Mouse (Mus musculus) frontal cortex, adult (tissue): ENCODE data around the gene Kcnh1.

Experiments used
- ATAC-seq: cut with Nextera tagmentation; 2 replicates; pipeline ENCODE4 v1.9.2; 2017; ENCODE audit warnings: mild to moderate bottlenecking, moderate library complexity, mixed read lengths; ENCODE audit not compliant: low TSS enrichment

The Kcnh1 gene

DNA sequence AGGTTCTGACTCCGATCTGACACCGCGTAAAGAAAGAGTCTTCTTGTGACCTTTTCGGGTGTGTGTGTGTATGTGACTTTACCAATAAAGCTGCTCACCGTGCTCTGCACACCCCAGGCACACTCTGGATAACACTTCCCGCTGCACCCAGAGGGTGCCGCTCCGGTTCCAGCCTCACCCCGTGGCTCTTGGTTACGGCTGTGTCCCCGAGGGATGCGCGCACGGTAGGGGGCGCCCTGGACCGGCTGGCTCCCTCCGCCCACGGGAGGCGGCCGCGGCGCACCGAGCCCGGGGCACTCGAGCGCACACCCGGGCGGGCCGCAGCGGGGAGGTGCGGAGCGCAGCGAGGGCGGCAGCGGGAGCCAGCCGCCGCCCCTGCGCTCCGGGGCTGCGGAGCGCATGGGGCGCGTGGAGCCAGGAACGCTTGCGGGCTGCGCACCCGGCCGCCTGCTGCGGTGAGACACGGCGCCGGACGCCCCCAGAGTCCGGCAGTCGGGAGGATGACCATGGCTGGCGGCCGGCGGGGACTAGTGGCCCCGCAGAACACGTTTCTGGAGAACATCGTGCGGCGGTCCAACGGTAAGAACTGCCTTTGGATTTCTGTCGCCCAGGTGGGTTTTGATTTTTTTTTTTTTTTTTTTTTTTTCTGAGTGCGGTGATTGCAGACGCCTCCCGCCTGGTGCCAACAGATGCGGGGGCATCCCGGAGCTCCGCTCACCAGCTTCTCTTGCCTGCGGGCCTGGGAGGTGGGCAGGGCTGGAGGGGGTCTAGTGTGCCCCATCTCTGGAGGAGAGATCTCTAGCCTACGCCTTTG is at the start of gene Kcnh1:
Gene Kcnh1, plus strand, starts transcription at position 267 of the 814 bp plus-strand sequence.
- peak; percentile 81 for ATAC-seq

- peak; percentile 81 for ATAC-seq
Measured at GRCm38 (mm10) chr1:192151179-192151578, 39.4 kb upstream of the Kcnh1 start.

DNA sequence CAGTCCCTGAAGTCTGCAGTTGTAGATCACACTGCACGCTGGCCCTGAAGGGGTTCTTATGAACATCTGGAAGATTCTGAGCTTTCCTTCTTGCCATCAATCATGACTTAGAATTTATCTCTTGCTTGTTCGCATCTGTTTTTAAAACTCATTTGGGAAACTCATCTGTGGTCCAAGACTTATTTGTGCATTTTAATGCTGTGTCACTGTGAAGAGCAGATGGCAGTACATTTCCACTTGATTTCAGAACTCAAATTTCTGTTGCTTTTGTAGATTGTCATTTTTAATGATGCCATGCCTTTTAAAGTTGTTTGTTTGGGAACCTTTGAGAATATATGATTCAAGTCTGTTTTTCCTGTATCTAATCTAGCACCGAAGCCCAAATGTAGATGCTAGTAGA is 19.1 kb upstream of the Kcnh1 start:
- ATAC-seq: no peak

DNA sequence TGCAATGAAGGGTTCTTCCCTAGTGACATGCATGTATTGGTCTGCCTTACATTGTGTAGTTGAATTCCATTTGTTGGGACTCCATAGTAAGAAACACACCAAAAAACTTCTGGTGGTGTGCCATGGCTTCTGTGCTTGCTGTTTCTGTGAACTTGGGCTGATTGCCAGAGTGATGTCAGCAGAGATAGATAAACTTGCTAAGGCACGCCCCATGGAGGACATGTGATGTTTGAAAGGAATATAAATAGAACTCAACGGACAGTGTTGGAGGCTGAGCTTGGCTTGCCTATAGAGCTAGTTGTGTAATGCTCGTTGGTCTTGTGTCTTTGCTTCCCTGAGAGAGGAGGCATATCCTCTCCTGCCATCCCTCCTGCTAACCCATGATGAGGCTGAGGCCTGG is 10.7 kb upstream of the Kcnh1 start:
- ATAC-seq: no peak

GRCm38 (mm10) chr1:192181696-192182257 is 8.8 kb upstream of the Kcnh1 start:
- no peak for ATAC-seq

DNA sequence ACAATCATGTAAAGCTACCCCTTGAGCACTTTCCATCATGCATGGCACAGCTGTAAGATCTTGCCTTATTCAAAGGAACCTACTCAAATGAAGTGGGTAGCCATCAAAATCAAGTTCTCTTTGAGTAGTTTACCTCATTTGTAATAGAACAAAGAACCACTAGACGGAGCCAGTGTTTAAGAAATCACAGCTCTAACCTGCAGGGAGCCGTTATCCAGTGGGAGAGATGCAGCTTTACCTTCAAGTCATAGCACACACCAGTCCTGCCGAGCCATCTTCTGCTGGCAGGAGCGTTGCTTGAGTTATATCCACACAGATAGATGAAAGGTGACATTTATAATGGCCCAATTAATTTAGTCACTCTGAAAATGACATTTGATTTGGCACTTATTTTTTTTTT is 1.5 kb upstream of the Kcnh1 start:
- ATAC-seq: peak; percentile 50; the same call in 1 of the 2 replicates

GRCm38 (mm10) chr1:192189771-192190170 is 803 bp upstream of the Kcnh1 start:
- no peak for ATAC-seq

GRCm38 (mm10) chr1:192191322-192191639 is 707 bp downstream of the Kcnh1 start:
- peak; percentile 5 for ATAC-seq

GRCm38 (mm10) chr1:192191859-192192258 is 1.3 kb downstream of the Kcnh1 start:
- ATAC-seq: no peak

- no peak for ATAC-seq
Measured at GRCm38 (mm10) chr1:192192710-192193109, 2.1 kb downstream of the Kcnh1 start.

- peak; percentile 36 for ATAC-seq
Measured at GRCm38 (mm10) chr1:192193656-192194055, 3.1 kb downstream of the Kcnh1 start.

DNA sequence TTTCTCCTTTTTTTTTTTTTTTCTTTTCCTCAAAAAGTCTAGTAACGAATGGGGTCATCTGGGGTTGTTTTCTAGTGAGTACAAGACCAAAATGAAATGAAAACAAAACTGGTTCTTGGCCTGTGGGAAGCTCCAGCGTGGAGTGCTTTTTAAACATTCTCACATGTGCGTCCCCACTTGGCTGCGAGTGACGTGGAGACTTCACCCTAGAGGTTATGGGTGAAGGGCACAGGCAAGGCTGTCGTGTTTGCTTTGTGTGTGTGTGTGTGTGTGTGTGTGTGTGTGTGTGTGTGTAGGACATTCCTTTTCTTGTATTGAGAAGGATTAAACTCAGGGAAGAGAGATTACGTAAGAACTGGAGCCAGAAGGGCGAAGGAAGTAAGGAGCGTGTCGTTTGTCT is 6.9 kb downstream of the Kcnh1 start:
- peak; percentile 38; the same call in 1 of the 2 replicates for ATAC-seq

GRCm38 (mm10) chr1:192202936-192203335 is 12.4 kb downstream of the Kcnh1 start:
- ATAC-seq: peak; percentile 20; the same call in 1 of the 2 replicates

GRCm38 (mm10) chr1:192207956-192208355 is 17.4 kb downstream of the Kcnh1 start:
- ATAC-seq: no peak

DNA sequence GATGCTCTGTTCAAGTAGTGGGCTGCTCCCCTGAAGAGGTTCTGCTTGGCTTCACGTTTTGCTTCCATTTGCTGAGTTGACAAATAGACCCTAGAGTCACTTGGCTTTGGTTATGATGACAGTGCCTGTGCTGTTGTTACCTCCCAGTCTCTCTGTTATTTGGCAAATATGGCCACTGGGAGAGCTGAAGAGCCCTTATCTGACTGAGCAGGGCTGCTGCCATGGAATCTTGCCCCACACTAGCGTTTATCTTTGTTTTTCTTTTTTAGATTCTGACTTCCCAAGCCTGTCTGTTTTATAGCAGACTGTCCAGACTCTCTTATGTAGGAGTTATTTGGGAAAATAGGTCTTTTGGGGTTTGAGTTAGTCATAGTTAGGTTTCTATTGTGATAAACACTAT is 21.9 kb downstream of the Kcnh1 start:
- ATAC-seq: no peak

DNA sequence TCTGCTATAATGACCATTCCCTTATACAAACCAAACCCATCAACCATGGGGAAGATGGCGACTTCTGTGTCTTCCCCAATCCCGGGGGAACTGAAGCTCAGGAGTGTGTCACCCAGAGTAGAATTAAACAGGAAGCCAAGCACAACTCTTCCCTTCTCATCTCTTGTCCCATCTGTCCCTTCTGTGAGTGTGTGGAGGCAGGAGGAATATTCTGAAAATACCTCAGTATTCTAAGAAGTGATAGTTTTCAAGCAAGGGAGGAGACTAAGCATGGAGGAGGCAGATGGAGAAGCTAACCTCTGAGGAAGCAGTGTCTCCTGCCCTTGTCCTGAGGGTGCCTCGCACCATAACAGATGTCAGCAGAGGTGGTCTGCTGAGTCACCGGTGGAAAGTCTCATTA is 24.1 kb downstream of the Kcnh1 start:
- peak; percentile 88 for ATAC-seq

- ATAC-seq: no peak
Measured at GRCm38 (mm10) chr1:192220156-192220555, 29.6 kb downstream of the Kcnh1 start.

DNA sequence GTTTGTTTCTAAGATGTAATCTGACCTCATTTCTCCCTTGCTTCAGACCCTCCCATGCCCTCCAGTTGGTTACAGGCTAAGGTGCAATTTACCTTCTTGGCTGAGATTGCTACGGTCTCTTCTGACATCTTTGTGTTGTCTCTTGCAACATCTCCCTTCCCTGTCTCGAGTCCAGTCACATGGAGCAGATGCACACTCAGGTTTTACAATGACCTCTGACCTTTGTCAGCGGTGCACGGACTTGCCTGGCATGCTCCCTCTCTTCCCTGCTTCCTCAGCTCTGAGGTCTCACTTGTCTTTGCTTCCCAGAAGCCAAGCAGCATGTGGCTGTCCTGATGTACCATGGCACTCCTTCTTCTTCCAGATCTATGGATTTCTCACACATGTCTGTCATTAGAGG is 33.6 kb downstream of the Kcnh1 start:
- ATAC-seq: no peak

DNA sequence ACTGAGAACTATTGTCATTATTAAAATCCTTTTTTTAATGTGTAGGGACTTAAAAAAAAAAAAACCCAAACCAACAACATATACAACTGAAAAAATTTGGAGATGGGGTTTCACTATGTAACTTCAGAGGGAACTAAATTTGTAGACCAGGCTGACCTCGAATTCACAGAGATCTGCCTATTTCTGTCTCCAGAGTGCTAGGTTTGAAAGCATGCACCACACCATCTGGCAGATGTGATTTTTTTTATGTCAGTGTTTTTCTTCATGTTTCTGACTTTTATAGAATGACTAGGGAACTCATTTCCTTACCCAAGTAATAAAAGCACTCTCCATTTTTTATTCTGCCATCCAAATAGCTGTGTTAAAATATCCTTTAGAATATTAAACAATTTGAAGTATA is 42.1 kb downstream of the Kcnh1 start:
- ATAC-seq: peak; percentile 32; the same call in 1 of the 2 replicates

GRCm38 (mm10) chr1:192246836-192247235 is 56.3 kb downstream of the Kcnh1 start:
- ATAC-seq: no peak

- ATAC-seq: no peak
Measured at GRCm38 (mm10) chr1:192259146-192259545, 68.6 kb downstream of the Kcnh1 start.

DNA sequence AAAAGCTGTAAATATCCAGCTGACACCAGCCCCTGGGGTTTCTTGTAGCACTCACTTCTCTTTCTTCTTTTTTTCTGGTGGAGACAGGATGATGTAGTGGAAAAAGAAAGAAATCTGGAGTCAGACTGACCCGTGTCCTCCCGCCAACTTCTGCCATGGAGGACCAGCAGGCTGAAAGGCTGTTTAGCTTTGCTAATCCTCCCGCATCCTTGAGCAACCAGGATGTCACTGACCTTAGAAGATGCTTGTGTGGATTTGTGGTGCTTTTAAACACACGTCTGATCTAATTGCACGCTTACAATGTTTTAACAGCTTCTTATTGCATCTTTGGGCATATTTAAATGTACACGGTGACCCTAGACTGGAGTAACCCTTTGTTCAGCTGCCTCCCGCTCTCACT is 69.0 kb downstream of the Kcnh1 start:
- no peak for ATAC-seq

DNA sequence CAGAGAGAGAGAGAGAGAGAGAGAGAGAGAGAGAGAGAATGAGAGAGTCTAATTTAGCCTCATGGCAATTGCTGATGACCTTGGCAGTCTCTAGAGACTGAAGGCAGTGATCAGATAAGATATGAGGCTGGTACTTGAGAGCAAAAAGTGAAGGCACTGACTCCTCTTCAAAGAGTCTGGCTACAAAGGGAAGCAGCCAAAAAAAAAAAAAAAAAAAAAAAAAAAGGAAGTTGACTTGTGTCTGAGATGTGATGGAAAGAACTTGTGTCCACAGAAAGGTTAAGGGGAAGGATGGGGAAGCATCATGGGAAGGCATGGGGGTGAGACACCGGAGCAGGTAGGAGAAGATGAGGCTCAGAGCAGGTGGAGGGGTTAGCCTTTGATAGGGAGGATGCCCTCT is 75.1 kb downstream of the Kcnh1 start:
- ATAC-seq: no peak

DNA sequence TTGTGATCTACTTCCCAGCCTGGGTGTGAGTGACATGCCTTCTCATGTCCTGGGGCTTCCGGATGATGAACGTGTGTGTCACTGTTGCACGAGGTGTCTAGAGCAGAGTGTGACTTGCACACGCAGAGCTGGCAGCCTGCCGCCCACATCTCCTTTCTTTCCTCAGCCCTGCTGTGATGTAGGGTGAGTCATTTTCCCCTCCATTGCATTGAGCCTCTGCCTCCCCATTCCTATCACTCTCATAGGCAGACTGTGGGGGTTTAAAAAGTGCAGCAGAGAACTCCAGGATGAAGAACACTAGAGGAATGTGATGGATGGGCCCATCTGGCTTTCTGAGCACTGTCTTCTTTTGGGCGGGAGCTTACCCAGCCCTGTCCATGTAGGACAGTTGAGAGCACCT is 76.4 kb downstream of the Kcnh1 start:
- ATAC-seq: peak; percentile 81
